Mouse (Mus musculus): Measurements from ENCODE around the gene Phb2. TPM values are rescaled to one million over a fixed set of nuclear protein-coding genes. Genes with fewer than 3 reads are reported as not detected.

Gene Phb2
- polyA plus RNA-seq, 1 experiment from 2014 or later = 254 TPM

DNA sequence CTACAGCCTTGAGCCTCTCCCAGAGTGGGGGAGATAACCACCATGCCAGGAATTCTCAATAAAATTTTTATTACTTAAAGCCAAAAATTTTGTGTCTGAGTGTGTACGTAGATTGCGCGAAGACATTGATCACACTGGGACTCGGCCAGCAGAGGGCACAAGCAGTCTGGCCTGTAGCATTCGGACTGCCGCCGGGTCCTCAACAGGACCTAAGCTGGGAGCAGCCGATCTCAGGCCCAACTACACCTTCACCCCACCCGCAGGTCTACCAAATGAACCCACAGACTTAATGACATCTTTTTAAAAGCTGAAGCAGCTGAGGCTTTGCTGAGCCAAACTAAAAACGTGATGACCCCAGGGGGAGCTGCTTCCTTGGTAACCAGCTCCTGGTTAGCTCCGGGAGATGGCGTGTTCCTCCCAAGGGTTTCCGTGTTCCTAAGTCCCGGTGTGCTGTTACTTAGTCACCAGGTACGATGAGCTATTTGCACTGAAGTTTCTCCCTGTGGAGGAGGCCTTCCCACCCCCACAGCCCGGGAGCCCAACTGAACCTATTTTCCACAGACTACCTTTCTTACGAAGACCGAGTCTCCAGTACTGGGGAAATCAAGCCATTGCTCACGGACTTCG is 4.8 kb downstream of the Phb2 start:
- Histone ChIP-seq H3K27me3 (replicated peaks) (no peaks in the 10 kb centered on the region), H3K4me1 (peaks cover 18% of the 10 kb centered on the region), H3K4me3 (no peak overlapping the region), H3K36me3 (replicated peaks) (peaks cover 25% of the 10 kb centered on the region), H3K9ac (no peak overlapping the region), H3K4me2 (no peak overlapping the region), H3K27ac (no peak overlapping the region), H3K9me3 (no peaks in the 10 kb centered on the region)
- 64% methylated on average over 20 of the region's 20 CpGs for WGBS
- no peak for ATAC-seq (replicated peaks)

DNA sequence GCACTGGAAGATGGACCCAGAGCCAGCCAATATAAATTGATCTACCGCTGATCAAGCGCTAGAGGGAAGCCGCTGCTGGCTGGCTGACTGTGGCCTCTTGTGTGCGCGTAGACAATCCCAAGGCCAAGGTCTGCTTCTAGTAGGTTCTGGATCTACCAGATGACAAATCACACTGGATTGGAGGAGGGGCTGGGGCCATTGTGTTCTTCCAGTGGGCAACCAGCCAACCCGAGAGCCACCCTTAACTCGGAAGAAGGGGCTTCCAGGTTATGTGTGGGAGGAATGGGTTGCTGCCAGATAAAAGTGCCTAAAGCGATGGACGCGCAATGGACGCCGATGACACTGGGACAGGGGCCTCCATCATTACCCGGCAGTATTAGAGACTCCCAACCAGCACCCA is 5.8 kb downstream of the Phb2 start:
- Histone ChIP-seq H3K9me3 (no peaks in the 10 kb centered on the region), H3K27me3 (replicated peaks) (no peaks in the 10 kb centered on the region), H3K36me3 (replicated peaks) (peaks cover 25% of the 10 kb centered on the region), H3K4me2 (no peak overlapping the region), H3K4me3 (no peak overlapping the region), H3K4me1 (peaks cover 14% of the 10 kb centered on the region), H3K27ac (no peak overlapping the region), H3K9ac (no peak overlapping the region)
- WGBS = 89% methylated on average over 13 of the region's 13 CpGs
- ATAC-seq (replicated peaks) = no peak

DNA sequence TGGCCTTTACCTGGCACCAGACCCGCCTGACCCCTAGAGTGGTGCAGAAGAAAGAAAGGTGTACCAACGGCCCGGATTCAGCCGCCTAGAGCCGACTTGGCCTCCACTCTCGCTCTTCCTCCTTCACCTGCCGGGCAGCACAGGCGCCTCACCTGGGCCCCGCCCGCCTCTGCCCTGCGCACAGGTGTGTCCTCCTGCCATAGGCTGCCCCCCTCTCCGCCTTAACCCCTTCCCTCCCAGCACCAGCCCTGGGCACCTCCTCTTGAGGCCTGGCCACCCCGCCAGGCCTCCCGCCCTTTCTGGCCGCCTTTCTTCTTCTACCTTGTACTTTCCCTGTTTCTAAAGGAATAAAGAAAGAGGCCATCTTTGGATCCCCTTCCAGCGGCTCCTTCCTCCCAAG is 6.6 kb downstream of the Phb2 start:
- Histone ChIP-seq H3K4me2 (no peak overlapping the region), H3K27me3 (replicated peaks) (no peaks in the 10 kb centered on the region), H3K4me3 (no peak overlapping the region), H3K36me3 (replicated peaks) (peaks cover 25% of the 10 kb centered on the region), H3K9ac (no peak overlapping the region), H3K4me1 (peaks cover 7% of the 10 kb centered on the region), H3K27ac (no peak overlapping the region), H3K9me3 (no peaks in the 10 kb centered on the region)
- 66% methylated on average over 15 of the region's 16 CpGs for WGBS
- ATAC-seq (replicated peaks) = no peak

DNA sequence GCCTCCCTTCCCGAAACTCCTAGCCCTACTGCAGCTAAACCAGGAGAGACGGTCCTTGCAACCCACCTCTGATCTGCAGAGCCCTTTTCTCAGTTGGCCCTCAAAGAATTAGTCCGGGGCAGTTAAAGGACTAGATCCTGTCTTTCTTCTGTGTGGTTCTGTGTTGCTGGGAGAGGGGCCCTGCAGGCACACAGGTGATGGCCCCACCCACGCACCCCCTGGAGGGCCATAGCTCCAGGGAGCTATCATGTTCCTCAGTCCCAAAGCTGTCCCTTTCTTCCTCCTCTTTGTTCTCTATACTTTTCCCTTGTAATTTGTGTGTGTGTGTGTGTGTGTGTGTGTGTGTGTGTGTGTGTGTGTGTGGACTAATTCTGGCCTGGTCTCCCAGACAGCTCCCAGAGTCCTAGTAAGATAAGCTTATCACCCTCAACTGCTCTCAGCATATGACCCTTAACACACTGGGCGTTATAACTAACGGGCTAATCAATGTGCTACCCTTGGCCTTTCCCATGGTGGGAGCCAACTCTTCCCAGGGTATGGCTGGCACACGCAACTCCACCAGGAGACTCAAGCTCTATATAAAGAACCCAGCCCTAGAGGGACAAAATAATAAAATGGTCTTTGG is 7.3 kb downstream of the Phb2 start:
- Histone ChIP-seq H3K4me2 (no peak overlapping the region), H3K9ac (no peak overlapping the region), H3K36me3 (replicated peaks) (peaks cover 25% of the 10 kb centered on the region), H3K27me3 (replicated peaks) (no peaks in the 10 kb centered on the region), H3K9me3 (no peaks in the 10 kb centered on the region), H3K4me3 (no peak overlapping the region), H3K4me1 (no peaks in the 10 kb centered on the region), H3K27ac (no peak overlapping the region)
- ATAC-seq (replicated peaks) = no peak
- 75% methylated on average over 7 of the region's 7 CpGs for WGBS

DNA sequence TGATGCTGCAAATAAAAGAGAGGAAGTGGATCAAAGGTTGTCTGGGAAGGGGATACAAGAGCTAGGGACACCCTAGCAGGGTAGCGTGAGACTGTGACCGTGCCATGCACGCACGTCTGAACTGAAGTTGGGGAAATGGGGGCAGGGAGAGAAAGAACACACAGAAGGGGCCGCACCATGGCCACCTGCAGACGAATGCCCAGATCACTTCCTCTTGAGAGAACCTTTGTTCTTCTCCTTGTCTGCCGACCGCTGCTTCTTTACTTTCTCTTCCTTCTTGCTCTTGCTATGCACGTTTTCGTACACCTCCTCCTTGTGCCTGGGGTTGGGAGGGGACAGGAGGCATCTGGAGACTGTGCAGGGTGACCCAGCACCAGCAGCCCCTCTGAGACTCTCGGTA is 8.8 kb downstream of the Phb2 start:
- Histone ChIP-seq H3K4me3 (no peak overlapping the region), H3K27me3 (replicated peaks) (no peaks in the 10 kb centered on the region), H3K9ac (no peak overlapping the region), H3K4me1 (no peaks in the 10 kb centered on the region), H3K27ac (no peak overlapping the region), H3K9me3 (no peaks in the 10 kb centered on the region), H3K36me3 (replicated peaks) (peaks cover 14% of the 10 kb centered on the region), H3K4me2 (no peak overlapping the region)
- 69% methylated on average over 11 of the region's 11 CpGs for WGBS
- ATAC-seq (replicated peaks) = no peak

DNA sequence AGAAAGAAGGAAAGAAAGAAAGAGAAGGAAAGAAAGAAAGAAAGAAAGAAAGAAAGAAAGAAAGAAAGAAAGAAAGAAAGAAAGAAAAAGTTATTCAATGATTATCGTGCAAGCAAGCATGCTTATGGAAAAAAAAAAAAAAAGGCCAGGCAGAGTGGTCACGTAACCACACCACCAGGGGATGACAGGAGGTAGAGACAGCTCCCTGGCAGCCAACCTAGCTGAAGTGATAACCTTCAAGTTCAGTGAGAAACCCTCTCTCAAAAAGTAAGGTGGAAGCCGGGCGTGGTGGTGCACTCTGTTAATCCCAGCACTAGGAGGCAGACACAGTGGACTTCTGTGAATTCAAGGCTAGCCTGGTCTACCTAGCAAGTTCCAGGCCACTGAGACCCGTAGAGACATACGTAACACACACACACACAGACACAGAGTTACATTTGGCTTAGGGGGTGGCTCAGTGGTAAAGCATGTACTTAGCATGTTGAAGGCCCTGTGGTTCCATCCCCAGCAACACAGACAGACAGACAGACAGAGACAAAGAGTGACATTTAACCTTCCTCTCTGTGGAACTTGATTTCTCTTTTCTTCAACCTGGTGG is 10.8 kb downstream of the Phb2 start:
- 86% methylated on average over 6 of the region's 6 CpGs for WGBS
- H3K9me3 ChIP-seq = no peaks in the 10 kb centered on the region

DNA sequence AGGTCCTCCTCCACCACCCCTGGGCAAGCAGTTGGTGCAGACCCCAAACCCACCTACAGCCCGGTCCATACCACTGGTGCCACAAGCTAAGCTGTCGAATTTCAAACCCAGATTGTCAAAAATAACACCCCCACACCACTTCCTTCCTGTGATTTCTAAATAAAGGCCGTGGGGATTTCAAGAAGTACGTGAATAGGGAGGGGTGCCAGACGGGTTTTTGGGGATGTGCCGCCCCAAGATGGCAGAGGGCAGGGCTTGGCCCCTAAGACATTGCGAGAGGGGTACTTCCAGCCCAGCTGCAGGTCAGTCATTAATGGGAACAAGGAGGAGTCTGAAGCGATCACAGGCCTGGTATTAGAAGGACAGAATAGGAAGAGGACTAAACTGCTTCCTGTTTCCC is 11.4 kb downstream of the Phb2 start:
- H3K9me3 ChIP-seq = no peaks in the 10 kb centered on the region
- WGBS = 85% methylated on average over 8 of the region's 8 CpGs
- no peaks in the 10 kb centered on the region for H3K4me1 ChIP-seq
- H3K9ac ChIP-seq = no peak overlapping the region
- H3K4me3 ChIP-seq = no peak overlapping the region
- no peaks in the 10 kb centered on the region for H3K36me3 ChIP-seq (replicated peaks)
- no peaks in the 10 kb centered on the region for H3K27me3 ChIP-seq (replicated peaks)
- H3K27ac ChIP-seq = no peak overlapping the region
- H3K4me2 ChIP-seq = no peak overlapping the region
- ATAC-seq (replicated peaks) = no peak

More for the DNA sequence above, 10.8 kb downstream of the Phb2 start:
- no peaks in the 10 kb centered on the region for H3K4me1 ChIP-seq
- no peak overlapping the region for H3K9ac ChIP-seq
- ATAC-seq (replicated peaks) = no peak
- H3K4me2 ChIP-seq = no peak overlapping the region
- H3K27me3 ChIP-seq (replicated peaks) = no peaks in the 10 kb centered on the region
- no peaks in the 10 kb centered on the region for H3K36me3 ChIP-seq (replicated peaks)
- no peak overlapping the region for H3K4me3 ChIP-seq
- H3K27ac ChIP-seq = no peak overlapping the region

DNA sequence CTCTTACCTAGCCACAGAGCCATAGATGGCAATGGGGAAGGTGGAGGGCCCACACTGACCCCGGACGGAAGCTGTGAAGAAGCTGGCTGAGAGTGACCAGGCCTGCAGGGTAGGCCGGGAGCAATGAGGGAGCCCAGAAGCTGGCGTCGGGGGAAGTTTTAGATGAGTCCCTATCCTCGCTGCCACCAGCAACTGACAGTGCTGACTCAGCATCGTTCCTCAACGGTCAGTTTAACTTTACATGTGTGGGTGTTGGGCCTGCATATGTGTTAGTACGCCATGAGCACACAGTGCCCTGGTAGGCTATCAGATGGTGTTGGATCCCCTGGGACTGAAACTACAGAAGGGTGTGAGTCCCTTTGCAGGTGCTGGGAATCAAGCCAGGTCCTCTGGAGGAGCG is 12.3 kb downstream of the Phb2 start:
- H3K9ac ChIP-seq = no peak overlapping the region
- ATAC-seq (replicated peaks) = no peak
- no peaks in the 10 kb centered on the region for H3K36me3 ChIP-seq (replicated peaks)
- H3K27me3 ChIP-seq (replicated peaks) = no peaks in the 10 kb centered on the region
- H3K4me2 ChIP-seq = no peak overlapping the region
- H3K9me3 ChIP-seq = no peaks in the 10 kb centered on the region
- 93% methylated on average over 10 of the region's 10 CpGs for WGBS
- no peaks in the 10 kb centered on the region for H3K4me1 ChIP-seq
- H3K27ac ChIP-seq = no peak overlapping the region
- H3K4me3 ChIP-seq = no peak overlapping the region

DNA sequence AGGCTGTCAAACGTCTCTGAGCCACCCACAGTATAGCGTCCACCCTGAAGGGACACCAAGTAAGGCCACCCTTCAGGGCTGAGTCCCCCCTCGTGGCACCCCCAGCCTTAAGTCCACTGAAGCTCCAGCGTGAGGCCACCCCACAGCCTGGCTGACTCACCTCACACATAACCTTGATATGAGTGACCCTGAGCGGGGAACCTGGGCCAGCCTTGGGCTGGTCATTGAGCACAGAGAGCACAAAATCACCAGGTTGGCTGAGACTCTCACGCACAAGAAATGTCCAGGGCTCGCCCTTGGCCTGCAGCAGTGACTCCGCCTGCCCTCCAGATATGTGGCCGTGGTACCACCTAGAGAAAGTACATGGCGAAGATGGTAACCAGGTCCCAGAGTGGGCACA is 16.5 kb downstream of the Phb2 start:
- H3K9me3 ChIP-seq = no peaks in the 10 kb centered on the region
- H3K27me3 ChIP-seq (replicated peaks) = no peaks in the 10 kb centered on the region
- H3K4me1 ChIP-seq = no peaks in the 10 kb centered on the region
- ATAC-seq (replicated peaks) = no peak
- H3K4me2 ChIP-seq = no peak overlapping the region
- 85% methylated on average over 10 of the region's 10 CpGs for WGBS
- H3K9ac ChIP-seq = no peak overlapping the region
- no peaks in the 10 kb centered on the region for H3K36me3 ChIP-seq (replicated peaks)
- H3K4me3 ChIP-seq = no peak overlapping the region
- no peak overlapping the region for H3K27ac ChIP-seq

DNA sequence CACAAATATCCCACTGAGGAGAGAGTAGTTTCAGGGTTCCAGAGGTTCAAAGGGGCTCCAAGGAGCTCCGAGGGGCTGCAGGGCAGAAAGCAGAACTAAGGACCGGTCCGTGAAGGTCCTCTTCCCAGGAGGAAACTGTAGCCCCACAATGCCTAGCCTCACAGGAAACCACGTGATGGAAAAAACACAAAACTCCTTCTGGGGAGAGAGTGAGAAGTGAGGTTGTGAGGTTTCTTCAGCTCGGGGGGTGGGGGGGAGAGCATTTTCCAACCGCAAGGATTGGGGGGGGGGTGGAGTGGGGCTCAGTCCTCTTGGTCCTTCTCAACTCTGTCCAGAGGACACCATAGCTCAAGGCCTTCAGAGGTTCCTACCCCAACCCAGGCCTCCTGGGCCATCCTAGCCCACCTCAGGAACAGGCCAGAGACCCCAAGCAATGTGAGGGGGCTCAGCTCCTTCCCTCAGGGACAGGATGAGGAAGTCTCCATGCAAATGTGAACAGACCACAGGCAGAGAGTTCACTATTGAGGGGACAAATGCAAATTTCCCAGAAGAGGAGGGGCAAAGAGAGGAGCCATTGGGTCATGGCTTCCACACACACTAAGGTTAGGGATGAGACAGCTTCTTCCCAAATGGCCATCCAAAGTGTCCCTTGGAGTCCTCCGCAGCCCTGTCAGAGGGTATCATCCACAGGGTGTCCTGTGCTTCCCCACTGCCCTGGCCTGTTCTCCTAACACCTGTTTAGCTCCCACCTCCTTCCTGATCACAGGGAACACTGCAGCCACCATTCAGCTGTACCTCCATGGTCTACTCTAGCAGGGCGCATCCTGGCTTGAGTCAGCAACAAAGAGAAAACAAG is 17.9 kb downstream of the Phb2 start:
- H3K9ac ChIP-seq = no peak overlapping the region
- no peaks in the 10 kb centered on the region for H3K36me3 ChIP-seq (replicated peaks)
- H3K4me3 ChIP-seq = no peak overlapping the region
- H3K27me3 ChIP-seq (replicated peaks) = no peaks in the 10 kb centered on the region
- no peak overlapping the region for H3K27ac ChIP-seq
- WGBS = 86% methylated on average over 8 of the region's 8 CpGs
- H3K4me2 ChIP-seq = no peak overlapping the region
- no peaks in the 10 kb centered on the region for H3K4me1 ChIP-seq
- no peak for ATAC-seq (replicated peaks)
- H3K9me3 ChIP-seq = no peaks in the 10 kb centered on the region

DNA sequence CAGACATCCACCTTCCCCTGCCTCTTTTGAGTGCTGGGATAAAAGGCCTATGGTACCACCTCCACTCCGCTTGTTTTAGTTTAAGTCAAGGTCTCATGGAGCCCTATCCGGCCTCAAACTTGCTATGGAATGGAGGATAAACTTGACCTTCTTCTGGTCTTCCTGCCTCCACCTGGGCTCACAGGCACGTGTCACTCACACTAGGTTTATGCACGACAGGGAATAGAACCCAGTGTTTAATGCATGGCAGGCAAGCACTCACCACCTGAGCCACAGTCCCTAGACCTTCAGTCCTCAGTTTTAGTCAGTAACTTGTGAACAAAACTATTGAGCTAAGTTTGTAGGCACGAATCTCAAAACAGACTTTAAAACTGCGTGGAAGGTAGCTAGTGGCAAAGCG is 18.9 kb downstream of the Phb2 start:
- H3K36me3 ChIP-seq (replicated peaks) = no peaks in the 10 kb centered on the region
- H3K27ac ChIP-seq = no peak overlapping the region
- no peaks in the 10 kb centered on the region for H3K9me3 ChIP-seq
- H3K27me3 ChIP-seq (replicated peaks) = no peaks in the 10 kb centered on the region
- no peak overlapping the region for H3K4me3 ChIP-seq
- H3K4me1 ChIP-seq = no peaks in the 10 kb centered on the region
- WGBS = 92% methylated on average over 7 of the region's 7 CpGs
- no peak for ATAC-seq (replicated peaks)
- H3K4me2 ChIP-seq = no peak overlapping the region
- no peak overlapping the region for H3K9ac ChIP-seq

DNA sequence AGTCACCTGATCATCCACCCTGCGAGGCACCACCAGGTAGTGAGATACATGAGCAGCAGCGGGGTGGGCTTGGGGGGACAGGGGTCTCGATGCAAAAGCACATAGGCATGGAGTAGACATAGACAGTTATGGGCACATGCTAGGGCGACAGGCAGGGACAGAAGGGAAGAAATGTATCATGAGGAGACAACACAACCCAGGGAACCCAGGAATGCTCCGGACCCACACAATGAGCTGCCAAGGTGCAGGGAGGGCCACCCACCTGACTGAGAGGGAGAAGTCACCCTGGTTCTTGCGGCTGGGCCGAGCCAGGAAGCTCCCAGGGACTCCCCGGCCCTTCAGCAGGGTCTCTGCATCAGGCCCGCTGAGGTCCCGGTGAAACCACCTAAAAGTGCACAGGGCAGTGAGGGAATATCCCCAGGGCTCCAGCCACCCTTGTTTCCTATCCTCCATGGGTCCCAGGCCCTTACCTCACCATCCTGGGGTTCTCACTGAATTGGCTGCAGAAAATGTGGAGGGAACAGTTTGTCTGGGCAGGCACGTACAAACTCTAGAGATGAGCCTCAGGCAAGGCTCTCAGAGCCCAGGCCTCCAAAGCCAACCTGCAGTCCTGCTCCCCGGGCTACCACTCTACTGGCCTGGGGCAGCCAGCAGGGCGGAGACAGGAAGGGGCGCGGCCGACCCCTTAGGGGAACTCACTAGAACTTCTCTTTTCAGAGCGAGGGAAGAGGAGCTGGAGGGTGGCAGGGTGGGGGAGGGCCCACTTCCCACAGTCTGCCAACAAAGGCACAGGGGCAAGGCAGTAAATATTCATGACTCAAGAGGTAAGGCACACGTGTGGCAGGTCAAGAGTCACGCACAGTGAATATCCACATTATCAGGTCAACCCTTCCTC is 20.6 kb downstream of the Phb2 start:
- H3K4me1 ChIP-seq = no peaks in the 10 kb centered on the region
- H3K9ac ChIP-seq = no peak overlapping the region
- H3K9me3 ChIP-seq = no peaks in the 10 kb centered on the region
- H3K36me3 ChIP-seq (replicated peaks) = no peaks in the 10 kb centered on the region
- no peak for ATAC-seq (replicated peaks)
- H3K4me3 ChIP-seq = no peak overlapping the region
- H3K27ac ChIP-seq = no peak overlapping the region
- H3K4me2 ChIP-seq = no peak overlapping the region
- WGBS = 54% methylated on average over 19 of the region's 19 CpGs
- no peaks in the 10 kb centered on the region for H3K27me3 ChIP-seq (replicated peaks)

All from midbrain, embryonic 15.5 days (tissue).